Comparison of ENCODE assay signal across 8 mouse cellular contexts in the genomic region with DNA sequence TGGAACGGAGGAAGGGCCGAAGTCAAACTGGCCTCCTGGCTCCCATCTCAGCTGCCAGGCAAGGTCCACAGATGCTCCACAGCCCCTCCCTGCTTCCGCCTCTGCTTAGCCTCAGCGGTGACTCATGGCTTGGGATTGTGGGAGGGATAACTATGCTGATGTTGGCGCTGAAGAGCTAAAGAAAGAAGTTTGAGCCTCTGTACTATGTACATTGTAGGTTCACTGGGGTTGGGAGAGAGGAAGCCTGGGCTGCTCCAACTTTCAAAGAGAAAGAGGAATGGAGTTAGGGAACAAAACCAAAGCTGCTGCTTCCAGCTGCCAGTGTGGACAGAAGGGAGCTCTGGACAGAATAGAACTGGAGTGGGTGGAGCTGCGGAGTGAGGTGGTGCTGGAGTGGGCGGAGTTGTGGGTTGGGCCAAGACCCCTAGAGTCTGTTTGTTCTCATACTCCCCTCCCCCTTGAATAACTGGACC. TPM values are rescaled to one million over a fixed set of nuclear protein-coding genes. Genes with fewer than 3 reads are reported as not detected.
DNase-seq lines count a peak whose midpoint lies in the region; ATAC-seq and TF ChIP-seq lines count a peak whose summit lies in the region.

No protein-coding gene starts in this region.

- ATAC-seq in hindbrain, embryonic 12.5 days (ENCODE audit: low FRiP score), result peak; percentile 40; the same call in 1 of the 2 replicates
- ATAC-seq in liver, embryonic 13.5 days (ENCODE audit: low read depth), result peak; percentile 31; the same call in 1 of the 2 replicates
- peak; percentile 98 for ATAC-seq in stomach, postnatal 0 days (ENCODE audit: low FRiP score, low TSS enrichment)
- ATAC-seq in erythroid progenitor cell, adult 5-6 weeks (replicated peaks; ENCODE audit: low FRiP score, poor library complexity, severe bottlenecking), result no peak
- ATAC-seq in megakaryocyte progenitor cell, adult 5-6 weeks (replicated peaks; ENCODE audit: poor library complexity), result no peak

- DNase-seq in ovary, postnatal 36 days (ENCODE audit: low spot score), result peak; percentile 36
- DNase-seq in ovary, postnatal 14 days (ENCODE audit: low spot score), result no peak
- DNase-seq in forebrain, embryonic 10.5 days (ENCODE audit: extremely low spot score, low spot score), result peak; percentile 55
- DNase-seq in liver, embryonic 13.5 days, result no peak
- peak; percentile 73 for DNase-seq in stomach, postnatal 0 days (ENCODE audit: low spot score)

- no peak overlapping the region for H3K4me2 ChIP-seq in hindbrain, embryonic 12.5 days (replicated peaks)
- no peak overlapping the region for H3K4me2 ChIP-seq in liver, embryonic 13.5 days
- H3K4me2 ChIP-seq in stomach, postnatal 0 days (replicated peaks; ENCODE audit: low read depth), result peak overlapping the region; percentile 24; the same call in 1 of the 2 replicates

- peak overlapping the region; percentile 76 for H3K27ac ChIP-seq in forebrain, embryonic 10.5 days
- no peak overlapping the region for H3K27ac ChIP-seq in hindbrain, embryonic 12.5 days
- H3K27ac ChIP-seq in liver, embryonic 13.5 days, result no peak overlapping the region
- H3K27ac ChIP-seq in stomach, postnatal 0 days (replicated peaks), result peak overlapping the region; percentile 82

- 40% methylated on average over 7 of the region's 7 CpGs for WGBS in forebrain, embryonic 10.5 days
- WGBS in hindbrain, embryonic 12.5 days, result 36% methylated on average over 7 of the region's 7 CpGs
- 19% methylated on average over 7 of the region's 7 CpGs for WGBS in liver, embryonic 13.5 days (ENCODE audit: insufficient replicate concordance)
- 4% methylated on average over 7 of the region's 7 CpGs for WGBS in stomach, postnatal 0 days

- peaks cover 7% of the 10 kb centered on the region; the same call in 1 of the 2 replicates for H3K27me3 ChIP-seq in forebrain, embryonic 10.5 days (ENCODE audit: poor library complexity, severe bottlenecking)
- H3K27me3 ChIP-seq in hindbrain, embryonic 12.5 days, result no peaks in the 10 kb centered on the region
- H3K27me3 ChIP-seq in liver, embryonic 13.5 days, result no peaks in the 10 kb centered on the region
- no peaks in the 10 kb centered on the region for H3K27me3 ChIP-seq in stomach, postnatal 0 days (ENCODE audit: control insufficient read depth, insufficient read depth, low read length)

- H3K36me3 ChIP-seq in forebrain, embryonic 10.5 days (replicated peaks), result no peaks in the 10 kb centered on the region
- no peaks in the 10 kb centered on the region for H3K36me3 ChIP-seq in hindbrain, embryonic 12.5 days
- no peaks in the 10 kb centered on the region for H3K36me3 ChIP-seq in liver, embryonic 13.5 days
- H3K36me3 ChIP-seq in stomach, postnatal 0 days (ENCODE audit: control insufficient read depth, insufficient read depth, low read length), result no peaks in the 10 kb centered on the region

- peaks cover 26% of the 10 kb centered on the region for H3K4me1 ChIP-seq in forebrain, embryonic 10.5 days
- peaks cover 6% of the 10 kb centered on the region; the same call in 1 of the 2 replicates for H3K4me1 ChIP-seq in hindbrain, embryonic 12.5 days
- no peaks in the 10 kb centered on the region for H3K4me1 ChIP-seq in liver, embryonic 13.5 days (replicated peaks)
- no peaks in the 10 kb centered on the region for H3K4me1 ChIP-seq in stomach, postnatal 0 days (replicated peaks; ENCODE audit: control insufficient read depth, insufficient read depth)

- no peak for TF ChIP-seq CTCF in stomach, postnatal 0 days (IDR thresholded peaks at IDR 0.05; ENCODE audit: low read depth)

- H3K9me3 ChIP-seq in forebrain, embryonic 10.5 days, result no peaks in the 10 kb centered on the region
- no peaks in the 10 kb centered on the region for H3K9me3 ChIP-seq in hindbrain, embryonic 12.5 days (replicated peaks)
- no peaks in the 10 kb centered on the region for H3K9me3 ChIP-seq in liver, embryonic 13.5 days (replicated peaks)
- H3K9me3 ChIP-seq in stomach, postnatal 0 days (ENCODE audit: control insufficient read depth, low read length), result no peaks in the 10 kb centered on the region

- no peak for TF ChIP-seq EP300 in stomach, postnatal 0 days (optimal IDR thresholded peaks at IDR 0.05)

- no peak overlapping the region; the same call in 1 of the 2 replicates for H3K9ac ChIP-seq in hindbrain, embryonic 12.5 days
- H3K9ac ChIP-seq in liver, embryonic 13.5 days, result no peak overlapping the region
- H3K9ac ChIP-seq in stomach, postnatal 0 days (ENCODE audit: low read length), result no peak overlapping the region

- H3K4me3 ChIP-seq in forebrain, embryonic 10.5 days, result peak overlapping the region; percentile 16
- no peak overlapping the region for H3K4me3 ChIP-seq in hindbrain, embryonic 12.5 days
- no peak overlapping the region for H3K4me3 ChIP-seq in liver, embryonic 13.5 days (replicated peaks)
- no peak overlapping the region for H3K4me3 ChIP-seq in stomach, postnatal 0 days (ENCODE audit: low read depth, low read length)

RNA-seq across cellular contexts. Expression of a gene that starts 7.7 kb away (rescaled TPM):
- 0.50 and 0.62 TPM in 2 replicates for polyA plus RNA-seq in forebrain, embryonic 10.5 days (2016; fragmentation: Nextera tagmentation; extraction: Ambion mirVana)
- 1.2 and 1.3 TPM in 2 replicates for polyA plus RNA-seq in hindbrain, embryonic 12.5 days (2016; fragmentation: Nextera tagmentation; extraction: Ambion mirVana)
- 0.35 and 0.36 TPM in 2 replicates for polyA plus RNA-seq in liver, embryonic 13.5 days (2015; fragmentation: Nextera tagmentation; extraction: Ambion mirVana)
- polyA plus RNA-seq in stomach, postnatal 0 days (2015; fragmentation: Nextera tagmentation; extraction: Ambion mirVana), result 0.59 and 0.70 TPM in 2 replicates
- not detected in 2 replicates for total RNA-seq in erythroid progenitor cell, adult 5-6 weeks (2015; ENCODE audit: low replicate concordance)
- total RNA-seq in erythroid progenitor cell, adult 5-6 weeks (2017; ENCODE audit: low replicate concordance), result not detected in 2 replicates
- total RNA-seq in megakaryocyte progenitor cell, adult 5-6 weeks (2015), result not detected in 2 replicates
- not detected in 2 replicates for total RNA-seq in megakaryocyte progenitor cell, adult 5-6 weeks (2017)

Comparison
In these comparisons a context has a peak if more than half of its experiments do, and no peak if none do; other contexts are left out.
1. DNase-seq: peak in ovary, postnatal 36 days (single experiment), forebrain, embryonic 10.5 days (single experiment) and stomach, postnatal 0 days (single experiment); none in ovary, postnatal 14 days (single experiment) and liver, embryonic 13.5 days (single experiment).
2. H3K27ac ChIP-seq: peak in forebrain, embryonic 10.5 days (single experiment) and stomach, postnatal 0 days (single experiment); none in hindbrain, embryonic 12.5 days (single experiment) and liver, embryonic 13.5 days (single experiment).
3. ATAC-seq: peak in hindbrain, embryonic 12.5 days (single experiment), liver, embryonic 13.5 days (single experiment) and stomach, postnatal 0 days (single experiment); none in erythroid progenitor cell, adult 5-6 weeks (single experiment) and megakaryocyte progenitor cell, adult 5-6 weeks (single experiment).